Mouse (Mus musculus): Measurements from ENCODE around the gene H2al1e. TPM values are rescaled to one million over a fixed set of nuclear protein-coding genes. Genes with fewer than 3 reads are reported as not detected.

Gene H2al1e
- polyA plus RNA-seq (2017; shearing (Covaris generic)): 0.60 TPM

GRCm38 (mm10) chrX:11311634-11312033, at the start of gene H2al1e:
Gene H2al1e, plus strand, starts transcription at chrX:11311934.

GRCm38 (mm10) chrX:11298957-11299356, 12.8 kb upstream of the H2al1e start, which contains the start of gene H2al1a:
Gene H2al1a, plus strand, starts transcription at chrX:11299257.

GRCm38 (mm10) chrX:11302132-11302531, 9.6 kb upstream of the H2al1e start, which contains the start of gene H2al1b:
Gene H2al1b, plus strand, starts transcription at chrX:11302432.

GRCm38 (mm10) chrX:11305355-11305754, 6.4 kb upstream of the H2al1e start, which contains the start of gene H2al1c:
Gene H2al1c, plus strand, starts transcription at chrX:11305655.

GRCm38 (mm10) chrX:11308524-11308923, 3.2 kb upstream of the H2al1e start, which contains the start of gene H2al1d:
Gene H2al1d, plus strand, starts transcription at chrX:11308824.

GRCm38 (mm10) chrX:11314858-11315257, 3.1 kb downstream of the H2al1e start, which contains the start of gene H2al1f:
Gene H2al1f, plus strand, starts transcription at chrX:11315158.

GRCm38 (mm10) chrX:11317956-11318355, 6.2 kb downstream of the H2al1e start, which contains the start of gene H2al1g:
Gene H2al1g, plus strand, starts transcription at chrX:11318256.

GRCm38 (mm10) chrX:11321192-11321591, 9.5 kb downstream of the H2al1e start, which contains the start of gene H2al1h:
Gene H2al1h, plus strand, starts transcription at chrX:11321492.

GRCm38 (mm10) chrX:11324359-11324758, 12.6 kb downstream of the H2al1e start, which contains the start of gene H2al1i:
Gene H2al1i, plus strand, starts transcription at chrX:11324659.

GRCm38 (mm10) chrX:11327522-11327921, 15.8 kb downstream of the H2al1e start, which contains the start of gene H2al1j:
Gene H2al1j, plus strand, starts transcription at chrX:11327822.

Other genes starting within 250 kb of the H2al1e start
- gene H2al1a, start 12.7 kb upstream of the H2al1e start, polyA plus RNA-seq (2017; shearing (Covaris generic)): not detected
- not detected for gene H2al1b, start 9.5 kb upstream of the H2al1e start, polyA plus RNA-seq (2017; shearing (Covaris generic))
- not detected for gene H2al1c, start 6.3 kb upstream of the H2al1e start, polyA plus RNA-seq (2017; shearing (Covaris generic))
- gene H2al1d, start 3.1 kb upstream of the H2al1e start, polyA plus RNA-seq (2017; shearing (Covaris generic)): not detected
- gene H2al1f, start 3.2 kb downstream of the H2al1e start, polyA plus RNA-seq (2017; shearing (Covaris generic)): not detected
- not detected for gene H2al1g, start 6.3 kb downstream of the H2al1e start, polyA plus RNA-seq (2017; shearing (Covaris generic))
- not detected for gene H2al1h, start 9.6 kb downstream of the H2al1e start, polyA plus RNA-seq (2017; shearing (Covaris generic))
- not detected for gene H2al1i, start 12.7 kb downstream of the H2al1e start, polyA plus RNA-seq (2017; shearing (Covaris generic))
- gene H2al1j, start 15.9 kb downstream of the H2al1e start, polyA plus RNA-seq (2017; shearing (Covaris generic)): not detected